Mouse (Mus musculus) hindbrain, embryonic 15.5 days (tissue): Measurements from ENCODE around the gene Exoc3. TPM values are rescaled to one million over a fixed set of nuclear protein-coding genes. Genes with fewer than 3 reads are reported as not detected.

ENCODE experiments used
- ATAC-seq: fragments of 200-750 bp; cut with Nextera tagmentation; 2 replicates; pipeline ENCODE4 v1.8.0; 2017; ENCODE audit warnings: low read depth, moderate number of reproducible peaks, moderate TSS enrichment; ENCODE audit not compliant: low FRiP score
- H3K27ac ChIP-seq: fragments of 300-500 bp; sonication (generic); replicated peaks from 2 replicates; pipeline ENCODE4 v1.5.1; 2015; ENCODE audit warnings: mild to moderate bottlenecking, inconsistent platforms
- H3K27me3 ChIP-seq: fragments of 300-500 bp; sonication (generic); 2 replicates; pipeline ENCODE4 v1.6.1; 2015; ENCODE audit warnings: control low read depth, inconsistent platforms
- H3K36me3 ChIP-seq: fragments of 300-500 bp; sonication (generic); 2 replicates; pipeline ENCODE4 v1.6.1; 2015; ENCODE audit warnings: control low read depth, inconsistent platforms
- H3K4me1 ChIP-seq: fragments of 300-500 bp; sonication (generic); replicated peaks from 2 replicates; pipeline ENCODE4 v1.6.1; 2015; ENCODE audit warnings: control low read depth, inconsistent platforms
- H3K4me2 ChIP-seq: fragments of 300-500 bp; sonication (generic); 2 replicates; pipeline ENCODE4 v1.6.1; 2015; ENCODE audit warnings: moderate library complexity, mild to moderate bottlenecking, inconsistent platforms
- H3K4me3 ChIP-seq: fragments of 300-500 bp; sonication (generic); 2 replicates; pipeline ENCODE4 v1.5.1; 2015; ENCODE audit warnings: mild to moderate bottlenecking, inconsistent platforms
- H3K9ac ChIP-seq: fragments of 300-500 bp; sonication (generic); 2 replicates; pipeline ENCODE4 v1.6.1; 2015; ENCODE audit warnings: inconsistent platforms
- H3K9me3 ChIP-seq: fragments of 300-500 bp; sonication (generic); 2 replicates; pipeline ENCODE4 v1.6.1; 2016; ENCODE audit warnings: control low read depth, inconsistent platforms
- WGBS: fragments of 180-500 bp; shearing (Covaris S2); methylation state at CpG from one replicate; pipeline ENCODE4 v1.1.7; 2015; 5-methylcytosine and 5-hydroxymethylcytosine counted together
- polyA plus RNA-seq: library from polyadenylated mRNA; unstranded; fragments of >200 nt; fragmentation: Nextera tagmentation; extraction: Ambion mirVana; gene quantifications from 2 replicates; pipeline ENCODE4 v1.2.1, GENCODE M21; 2015

Gene Exoc3
- polyA plus RNA-seq, 1 experiment from 2014 or later, result 117 TPM

GRCm38 (mm10) chr13:74169446-74170164, 38.9 kb downstream of the Exoc3 start:
- no peak overlapping the region for H3K27ac ChIP-seq
- no peaks in the 10 kb centered on the region for H3K27me3 ChIP-seq
- no peak for ATAC-seq
- H3K9ac ChIP-seq, result no peak overlapping the region
- WGBS, result 90% methylated on average over 10 of the region's 10 CpGs
- peaks cover 10% of the 10 kb centered on the region for H3K4me1 ChIP-seq
- peaks cover 48% of the 10 kb centered on the region for H3K36me3 ChIP-seq
- no peaks in the 10 kb centered on the region for H3K9me3 ChIP-seq
- no peak overlapping the region for H3K4me2 ChIP-seq
- H3K4me3 ChIP-seq, result no peak overlapping the region

GRCm38 (mm10) chr13:74167492-74167891, 41.0 kb downstream of the Exoc3 start:
- H3K27ac ChIP-seq, result no peak overlapping the region
- H3K9ac ChIP-seq, result no peak overlapping the region
- H3K27me3 ChIP-seq, result no peaks in the 10 kb centered on the region
- H3K4me3 ChIP-seq, result no peak overlapping the region
- peaks cover 28% of the 10 kb centered on the region for H3K36me3 ChIP-seq
- H3K4me1 ChIP-seq, result peaks cover 10% of the 10 kb centered on the region
- 95% methylated on average over 2 of the region's 2 CpGs for WGBS
- ATAC-seq, result peak; percentile 16; the same call in 1 of the 2 replicates
- H3K4me2 ChIP-seq, result peak overlapping the region; percentile 78
- no peaks in the 10 kb centered on the region for H3K9me3 ChIP-seq

- Histone ChIP-seq H3K27ac (no peak overlapping the region), H3K4me3 (peak overlapping the region; percentile 46), H3K4me2 (peak overlapping the region; percentile 78), H3K9ac (peak overlapping the region; percentile 48), H3K27me3 (no peaks in the 10 kb centered on the region), H3K36me3 (peaks cover 24% of the 10 kb centered on the region), H3K4me1 (peaks cover 10% of the 10 kb centered on the region), H3K9me3 (no peaks in the 10 kb centered on the region)
- ATAC-seq, result peak; percentile 74
- 3% methylated on average over 9 of the region's 9 CpGs for WGBS
Measured at GRCm38 (mm10) chr13:74167057-74167413, 41.5 kb downstream of the Exoc3 start.

GRCm38 (mm10) chr13:74166348-74167056, 42.0 kb downstream of the Exoc3 start:
- no peaks in the 10 kb centered on the region for H3K27me3 ChIP-seq
- H3K4me1 ChIP-seq, result peaks cover 10% of the 10 kb centered on the region
- H3K27ac ChIP-seq, result no peak overlapping the region
- ATAC-seq, result peak; percentile 88
- H3K9me3 ChIP-seq, result no peaks in the 10 kb centered on the region
- peaks cover 19% of the 10 kb centered on the region for H3K36me3 ChIP-seq
- peak overlapping the region; percentile 46 for H3K4me3 ChIP-seq
- H3K4me2 ChIP-seq, result peak overlapping the region; percentile 78
- H3K9ac ChIP-seq, result peak overlapping the region; percentile 48
- 6% methylated on average over 19 of the region's 19 CpGs for WGBS

GRCm38 (mm10) chr13:74147327-74147726, 61.2 kb downstream of the Exoc3 start:
- Histone ChIP-seq H3K27me3 (no peaks in the 10 kb centered on the region), H3K9ac (no peak overlapping the region), H3K4me3 (no peak overlapping the region), H3K27ac (no peak overlapping the region), H3K4me1 (no peaks in the 10 kb centered on the region), H3K4me2 (no peak overlapping the region), H3K9me3 (no peaks in the 10 kb centered on the region), H3K36me3 (no peaks in the 10 kb centered on the region)
- 85% methylated on average over 2 of the region's 2 CpGs for WGBS
- no peak for ATAC-seq

- no peak overlapping the region for H3K4me3 ChIP-seq
- H3K4me1 ChIP-seq, result no peaks in the 10 kb centered on the region
- H3K36me3 ChIP-seq, result no peaks in the 10 kb centered on the region
- no peaks in the 10 kb centered on the region for H3K27me3 ChIP-seq
- 68% methylated on average over 3 of the region's 3 CpGs for WGBS
- no peak overlapping the region for H3K27ac ChIP-seq
- H3K4me2 ChIP-seq, result no peak overlapping the region
- no peak overlapping the region for H3K9ac ChIP-seq
- H3K9me3 ChIP-seq, result no peaks in the 10 kb centered on the region
- ATAC-seq, result peak; percentile 66; the same call in 1 of the 2 replicates
Measured at GRCm38 (mm10) chr13:74145983-74146622, 62.4 kb downstream of the Exoc3 start.

- 84% methylated on average over 7 of the region's 7 CpGs for WGBS
- H3K27me3 ChIP-seq, result no peaks in the 10 kb centered on the region
- no peaks in the 10 kb centered on the region for H3K4me1 ChIP-seq
- no peaks in the 10 kb centered on the region for H3K9me3 ChIP-seq
- no peak overlapping the region for H3K27ac ChIP-seq
- no peak overlapping the region for H3K9ac ChIP-seq
- no peak for ATAC-seq
- H3K4me3 ChIP-seq, result no peak overlapping the region
- no peaks in the 10 kb centered on the region for H3K36me3 ChIP-seq
- H3K4me2 ChIP-seq, result no peak overlapping the region
Measured at GRCm38 (mm10) chr13:74144120-74144884, 64.2 kb downstream of the Exoc3 start.

GRCm38 (mm10) chr13:74143282-74143681, 65.2 kb downstream of the Exoc3 start:
- H3K4me2 ChIP-seq, result no peak overlapping the region
- WGBS, result 81% methylated on average over 3 of the region's 3 CpGs
- no peaks in the 10 kb centered on the region for H3K4me1 ChIP-seq
- no peaks in the 10 kb centered on the region for H3K36me3 ChIP-seq
- ATAC-seq, result no peak
- no peak overlapping the region for H3K27ac ChIP-seq
- H3K27me3 ChIP-seq, result no peaks in the 10 kb centered on the region
- H3K4me3 ChIP-seq, result no peak overlapping the region
- no peak overlapping the region for H3K9ac ChIP-seq
- H3K9me3 ChIP-seq, result no peaks in the 10 kb centered on the region

- Histone ChIP-seq H3K4me1 (no peaks in the 10 kb centered on the region), H3K36me3 (no peaks in the 10 kb centered on the region), H3K4me3 (no peak overlapping the region), H3K27me3 (no peaks in the 10 kb centered on the region), H3K9ac (no peak overlapping the region), H3K4me2 (no peak overlapping the region), H3K27ac (no peak overlapping the region), H3K9me3 (no peaks in the 10 kb centered on the region)
- 92% methylated on average over 6 of the region's 6 CpGs for WGBS
- no peak for ATAC-seq
Measured at GRCm38 (mm10) chr13:74140793-74141192, 67.7 kb downstream of the Exoc3 start.

GRCm38 (mm10) chr13:74138906-74139647, 69.5 kb downstream of the Exoc3 start:
- no peaks in the 10 kb centered on the region for H3K4me1 ChIP-seq
- H3K27me3 ChIP-seq, result no peaks in the 10 kb centered on the region
- no peak for ATAC-seq
- no peak overlapping the region for H3K4me2 ChIP-seq
- WGBS, result 87% methylated on average over 7 of the region's 7 CpGs
- H3K36me3 ChIP-seq, result no peaks in the 10 kb centered on the region
- H3K9me3 ChIP-seq, result no peaks in the 10 kb centered on the region
- no peak overlapping the region for H3K4me3 ChIP-seq
- H3K27ac ChIP-seq, result no peak overlapping the region
- no peak overlapping the region for H3K9ac ChIP-seq

GRCm38 (mm10) chr13:74129909-74130308, 78.6 kb downstream of the Exoc3 start:
- Histone ChIP-seq H3K27ac (no peak overlapping the region), H3K4me1 (no peaks in the 10 kb centered on the region), H3K27me3 (no peaks in the 10 kb centered on the region), H3K4me2 (no peak overlapping the region), H3K36me3 (no peaks in the 10 kb centered on the region), H3K9ac (no peak overlapping the region), H3K9me3 (no peaks in the 10 kb centered on the region), H3K4me3 (no peak overlapping the region)
- no peak for ATAC-seq
- WGBS, result 88% methylated on average over 6 of the region's 6 CpGs
